Mouse (Mus musculus) midbrain, embryonic 11.5 days (tissue): Measurements from ENCODE around the gene Ribc1. TPM values are rescaled to one million over a fixed set of nuclear protein-coding genes. Genes with fewer than 3 reads are reported as not detected.

ENCODE experiments used
- ATAC-seq: fragments of 200-750 bp; cut with Nextera tagmentation; 2 replicates; pipeline ENCODE4 v1.8.0; 2017; ENCODE audit warnings: moderate TSS enrichment, moderate library complexity; ENCODE audit not compliant: low FRiP score
- DNase-seq: peaks from one replicate; pipeline ENCODE4 v3.0.0; 2015; ENCODE audit warnings: low spot score; ENCODE audit errors: missing footprints
- H3K27ac ChIP-seq: fragments of 300-500 bp; sonication (generic); 2 replicates; pipeline ENCODE4 v1.5.1; 2014; ENCODE audit warnings: low read depth, low read length
- H3K27me3 ChIP-seq: fragments of 300-500 bp; sonication (generic); 2 replicates; pipeline ENCODE4 v1.6.1; 2014; ENCODE audit warnings: mild to moderate bottlenecking, low read length, moderate library complexity, mixed read lengths; ENCODE audit not compliant: control insufficient read depth, insufficient read depth
- H3K36me3 ChIP-seq: fragments of 300-500 bp; sonication (generic); 2 replicates; pipeline ENCODE4 v1.6.1; 2014; ENCODE audit warnings: mild to moderate bottlenecking, low read length, moderate library complexity, mixed read lengths; ENCODE audit not compliant: control insufficient read depth, insufficient read depth
- H3K4me1 ChIP-seq: fragments of 300-500 bp; sonication (generic); 2 replicates; pipeline ENCODE4 v1.6.1; 2014; ENCODE audit warnings: low read length; ENCODE audit not compliant: control insufficient read depth, insufficient read depth
- H3K4me2 ChIP-seq: fragments of 300-500 bp; sonication (generic); 2 replicates; pipeline ENCODE4 v1.6.1; 2014; ENCODE audit warnings: mild to moderate bottlenecking, moderate library complexity
- H3K4me3 ChIP-seq: fragments of 300-500 bp; sonication (generic); 2 replicates; pipeline ENCODE4 v1.5.1; 2014; ENCODE audit warnings: low read depth, low read length
- H3K9ac ChIP-seq: fragments of 300-500 bp; sonication (generic); 2 replicates; pipeline ENCODE4 v1.6.1; 2014; ENCODE audit warnings: low read length
- H3K9me3 ChIP-seq: fragments of 300-500 bp; sonication (generic); 2 replicates; pipeline ENCODE4 v1.6.1; 2016; ENCODE audit warnings: low read length; ENCODE audit not compliant: control insufficient read depth
- WGBS: fragments of 180-500 bp; shearing (Covaris S2); extraction: QIAGEN DNeasy Blood & Tissue Kit; methylation state at CpG from one replicate; pipeline ENCODE4 v1.1.7; 2014; 5-methylcytosine and 5-hydroxymethylcytosine counted together
- polyA plus RNA-seq: library from polyadenylated mRNA; unstranded; fragments of >200 nt; fragmentation: Nextera tagmentation; extraction: Ambion mirVana; gene quantifications from 2 replicates; pipeline ENCODE4 v1.2.1, GENCODE M21; 2014

Ribc1 gene
- polyA plus RNA-seq, 1 experiment from 2014 or later = 6.6 TPM

GRCm38 (mm10) chrX:152007863-152008262, 8.2 kb downstream of the Ribc1 start:
- H3K4me3 ChIP-seq = no peak overlapping the region
- H3K36me3 ChIP-seq = no peaks in the 10 kb centered on the region
- H3K4me2 ChIP-seq = no peak overlapping the region
- H3K4me1 ChIP-seq = no peaks in the 10 kb centered on the region
- H3K9ac ChIP-seq = no peak overlapping the region
- DNase-seq = no peak
- ATAC-seq = no peak
- no peaks in the 10 kb centered on the region for H3K9me3 ChIP-seq
- WGBS = 65% methylated on average over 1 of the region's 1 CpGs
- H3K27me3 ChIP-seq = peaks cover 34% of the 10 kb centered on the region
- no peak overlapping the region for H3K27ac ChIP-seq

DNA sequence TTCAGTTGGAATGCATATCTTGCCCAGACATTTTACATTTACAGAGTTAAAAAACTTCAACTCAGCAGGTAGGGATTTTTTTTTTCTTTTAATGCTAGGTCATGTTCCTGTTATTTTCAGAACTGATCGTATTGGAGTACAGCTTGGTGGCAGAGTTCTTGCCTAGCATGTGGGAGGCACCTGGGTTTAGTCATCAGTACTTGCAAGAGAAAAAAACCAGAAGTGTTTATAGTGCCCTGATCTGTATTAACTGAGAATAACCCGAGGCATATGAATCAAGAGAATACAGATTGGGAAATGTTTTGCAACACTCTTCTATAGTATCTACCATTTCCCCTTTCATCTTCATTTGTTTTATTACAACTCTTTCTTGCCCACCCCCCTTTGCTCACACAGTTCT, 13.2 kb downstream of the Ribc1 start:
- DNase-seq (no peak), ATAC-seq (no peak)
- peaks cover 44% of the 10 kb centered on the region for H3K27me3 ChIP-seq
- H3K4me3 ChIP-seq = no peak overlapping the region
- H3K36me3 ChIP-seq = no peaks in the 10 kb centered on the region
- no peak overlapping the region for H3K27ac ChIP-seq
- no peak overlapping the region for H3K4me2 ChIP-seq
- H3K9ac ChIP-seq = no peak overlapping the region
- WGBS = 82% methylated on average over 2 of the region's 2 CpGs
- H3K9me3 ChIP-seq = no peaks in the 10 kb centered on the region
- H3K4me1 ChIP-seq = no peaks in the 10 kb centered on the region

DNA sequence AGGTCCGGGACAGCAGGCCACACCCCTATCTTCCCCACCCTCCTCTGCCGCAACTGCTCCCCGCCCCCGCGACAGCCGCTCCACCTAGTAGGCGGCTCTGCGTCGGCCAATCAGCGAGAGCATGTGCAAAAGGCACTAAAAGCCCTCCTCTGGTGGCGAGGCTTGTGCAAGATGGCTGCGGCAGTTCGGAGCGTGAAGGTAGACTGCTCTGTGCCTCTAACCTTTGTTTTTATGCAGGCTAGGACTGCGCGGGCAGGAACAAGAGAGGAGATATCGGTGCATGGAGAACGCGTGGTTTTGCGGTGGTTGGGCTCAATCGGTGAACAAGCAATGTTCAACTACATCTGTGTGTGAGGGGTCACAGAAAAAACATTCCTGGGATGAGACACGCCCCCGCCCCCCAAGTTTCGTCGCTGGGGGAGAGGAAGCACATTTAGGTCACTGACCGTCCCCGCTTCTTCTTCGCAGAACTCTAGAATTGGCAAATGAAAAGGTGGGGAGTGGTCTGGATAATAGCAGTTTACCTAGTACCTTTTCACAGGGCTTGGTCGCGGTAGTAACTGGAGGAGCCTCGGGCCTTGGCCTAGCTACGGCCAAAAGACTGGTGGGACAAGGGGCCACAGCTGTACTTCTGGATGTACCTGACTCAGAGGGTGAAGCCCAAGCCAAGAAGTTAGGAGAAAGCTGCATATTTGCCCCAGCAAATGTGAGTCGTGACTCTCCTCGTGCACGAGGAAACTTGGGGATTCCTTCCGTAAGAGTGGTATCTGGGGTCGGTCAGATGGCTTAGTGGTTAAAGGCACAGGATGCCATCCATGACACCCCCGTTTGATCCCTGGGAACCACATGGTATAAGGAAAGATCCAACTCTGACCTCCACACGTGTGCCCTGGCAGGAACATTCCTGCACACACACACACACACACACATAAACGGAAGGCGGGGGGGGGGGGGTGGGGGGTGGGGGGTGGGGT, 14.1 kb downstream of the Ribc1 start, which contains the start of gene Hsd17b10:
Gene Hsd17b10 (plus strand): TSS at position 109 of the 974 bp plus-strand sequence.
- ATAC-seq = peak; percentile 98
- WGBS = 21% methylated on average over 37 of the region's 41 CpGs
- H3K4me3 ChIP-seq = peak within 1 kb of the TSS; percentile 44
- H3K4me1 ChIP-seq = no peaks in the 10 kb centered on the region
- no peaks in the 10 kb centered on the region for H3K9me3 ChIP-seq
- peaks cover 40% of the 10 kb centered on the region for H3K27me3 ChIP-seq
- peak within 1 kb of the TSS; percentile 52 for H3K4me2 ChIP-seq
- H3K27ac ChIP-seq = no peak within 1 kb of the TSS
- DNase-seq = peak; percentile 87
- H3K9ac ChIP-seq = peak within 1 kb of the TSS; percentile 54
- H3K36me3 ChIP-seq = no peaks in the 10 kb centered on the region

GRCm38 (mm10) chrX:152001182-152001684, 14.9 kb downstream of the Ribc1 start:
- DNase-seq (no peak), ATAC-seq (no peak)
- WGBS = 39% methylated on average over 9 of the region's 9 CpGs
- Histone ChIP-seq H3K9ac (no peak overlapping the region), H3K27ac (no peak overlapping the region), H3K36me3 (no peaks in the 10 kb centered on the region), H3K9me3 (no peaks in the 10 kb centered on the region), H3K27me3 (peaks cover 33% of the 10 kb centered on the region), H3K4me3 (peak overlapping the region; percentile 44), H3K4me2 (peak overlapping the region; percentile 52), H3K4me1 (no peaks in the 10 kb centered on the region)

GRCm38 (mm10) chrX:151999006-151999710, 16.9 kb downstream of the Ribc1 start:
- no peak overlapping the region for H3K27ac ChIP-seq
- H3K9ac ChIP-seq = no peak overlapping the region
- no peaks in the 10 kb centered on the region for H3K36me3 ChIP-seq
- no peaks in the 10 kb centered on the region for H3K9me3 ChIP-seq
- ATAC-seq = no peak
- WGBS = 67% methylated on average over 4 of the region's 4 CpGs
- no peak for DNase-seq
- H3K27me3 ChIP-seq = peaks cover 28% of the 10 kb centered on the region
- no peak overlapping the region for H3K4me3 ChIP-seq
- no peak overlapping the region for H3K4me2 ChIP-seq
- H3K4me1 ChIP-seq = no peaks in the 10 kb centered on the region

Other genes with a start within 250 kb of the Ribc1 start
- gene Huwe1, start 215.5 kb downstream of the Ribc1 start, polyA plus RNA-seq = 55.5 and 64.5 TPM in 2 replicates
- 159 and 161 TPM in 2 replicates for gene Hsd17b10, start 14.4 kb downstream of the Ribc1 start, polyA plus RNA-seq
- gene Smc1a, start 133 bp upstream of the Ribc1 start, polyA plus RNA-seq = 131 and 141 TPM in 2 replicates
- gene Iqsec2, start 128.0 kb upstream of the Ribc1 start, polyA plus RNA-seq = 1.1 and 1.8 TPM in 2 replicates
- 29.4 and 30.1 TPM in 2 replicates for gene Kdm5c, start 216.7 kb upstream of the Ribc1 start, polyA plus RNA-seq